Mouse (Mus musculus) E14TG2a.4 (cell line): Measurements from ENCODE around the gene Olfr659.

Experiments used
- CTCF ChIP-seq: conservative IDR thresholded peaks from 2 replicates; pipeline ENCODE4 v1.5.1; 2014; ENCODE audit warnings: low read length
- POU5F1 ChIP-seq: IDR thresholded peaks from 2 replicates; pipeline ENCODE4 v1.6.1; 2014; ENCODE audit warnings: low read length, borderline replicate concordance

DNA sequence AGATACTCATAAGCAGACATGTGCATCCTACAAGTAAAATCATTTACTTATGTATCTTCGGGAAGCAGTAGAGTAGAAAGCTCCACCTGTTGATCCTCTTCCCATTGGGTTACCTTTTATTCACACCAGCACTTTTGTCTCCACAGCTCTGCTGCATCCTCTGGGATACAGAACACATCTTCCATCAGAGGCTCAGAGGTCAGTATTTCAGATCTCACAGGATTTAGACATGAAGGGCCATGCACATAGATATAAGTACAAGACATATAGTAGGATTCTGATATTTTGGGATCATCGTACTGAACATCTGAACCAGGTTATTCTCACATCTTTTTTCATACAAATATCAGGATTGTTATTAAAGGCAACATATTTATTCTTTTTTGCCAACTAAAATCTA, 19.6 kb downstream of the Olfr659 start, which contains the start of gene Olfr661:
- TF ChIP-seq CTCF (no peak), POU5F1 (no peak)
